ENCODE assay signal across 16 mouse cellular contexts in genomic region chr12:105109406-105109805, GRCm38 (mm10). TPM values are rescaled to one million over a fixed set of nuclear protein-coding genes. Genes with fewer than 3 reads are reported as not detected.
DNase-seq lines count a peak whose midpoint lies in the region; ATAC-seq lines count a peak whose summit lies in the region.
"Had no signal": no experiment of that assay in that cellular context is flagged by ENCODE, and none has a peak within 500 bp of the region (broad histone marks: within the 10 kb centered on the region; RNA-seq: fewer than 3 reads in every experiment).

No protein-coding gene starts in this region.

- H3K4me1 ChIP-seq in heart, embryonic 12.5 days (replicated peaks) = peaks cover 18% of the 10 kb centered on the region
- peaks cover 25% of the 10 kb centered on the region for H3K4me1 ChIP-seq in neural tube, embryonic 13.5 days (replicated peaks)
- H3K4me1 ChIP-seq in midbrain, embryonic 11.5 days (ENCODE audit: control insufficient read depth, insufficient read depth, low read length) = no peaks in the 10 kb centered on the region

- no peak for DNase-seq in heart, adult 9 months (ENCODE audit: low spot score in 2 of 2)
- no peak for DNase-seq in neural tube, embryonic 10.5 days (ENCODE audit: extremely low spot score, low spot score)
- peak; percentile 22 to 34 for DNase-seq in layer of hippocampus, adult 8-10 months (ENCODE audit: low spot score in 2 of 2)
- peak; percentile 77 for DNase-seq in testis, postnatal 10 days (ENCODE audit: low spot score)
- no peak for DNase-seq in midbrain, embryonic 11.5 days (ENCODE audit: low spot score, missing footprints)
- DNase-seq: kidney, adult 2 months had no signal

- H3K27me3 ChIP-seq in heart, embryonic 12.5 days (replicated peaks) = no peaks in the 10 kb centered on the region
- H3K27me3 ChIP-seq in neural tube, embryonic 13.5 days = 0 out of 2 replicates have a peak, but pooled peaks cover 5% of the 10 kb centered on the region
- no peaks in the 10 kb centered on the region for H3K27me3 ChIP-seq in midbrain, embryonic 11.5 days (ENCODE audit: control insufficient read depth, insufficient read depth, low read length)
- H3K27me3 ChIP-seq: midbrain, embryonic 15.5 days had no signal

- H3K4me3 ChIP-seq in heart, embryonic 12.5 days = no peak overlapping the region
- no peak overlapping the region for H3K4me3 ChIP-seq in neural tube, embryonic 13.5 days
- no peak overlapping the region for H3K4me3 ChIP-seq in midbrain, embryonic 11.5 days (ENCODE audit: low read depth, low read length)
- H3K4me3 ChIP-seq: erythroblast, embryonic 14.5 days; midbrain, embryonic 15.5 days had no signal

- no peak for ATAC-seq in heart, embryonic 12.5 days (ENCODE audit: insufficient number of reproducible peaks, low FRiP score)
- ATAC-seq in neural tube, embryonic 13.5 days (ENCODE audit: low read depth) = no peak
- ATAC-seq in midbrain, embryonic 11.5 days (ENCODE audit: low FRiP score) = no peak
- ATAC-seq: lung, postnatal 0 days; midbrain, embryonic 15.5 days had no signal

- H3K27ac ChIP-seq in heart, embryonic 12.5 days (ENCODE audit: poor library complexity, severe bottlenecking) = peak overlapping the region; percentile 2; the same call in 1 of the 2 replicates
- H3K27ac ChIP-seq in neural tube, embryonic 13.5 days (replicated peaks) = no peak overlapping the region
- no peak overlapping the region for H3K27ac ChIP-seq in midbrain, embryonic 11.5 days (ENCODE audit: low read depth, low read length)
- H3K27ac ChIP-seq: midbrain, embryonic 15.5 days had no signal

- H3K9ac ChIP-seq in heart, embryonic 12.5 days = no peak overlapping the region
- H3K9ac ChIP-seq in neural tube, embryonic 13.5 days = 0 out of 2 replicates have a peak overlapping the region, but pooled peaks have one; percentile 8
- H3K9ac ChIP-seq in midbrain, embryonic 11.5 days (ENCODE audit: low read length) = no peak overlapping the region
- H3K9ac ChIP-seq: midbrain, embryonic 15.5 days had no signal

- H3K36me3 ChIP-seq in heart, embryonic 12.5 days = no peaks in the 10 kb centered on the region
- no peaks in the 10 kb centered on the region for H3K36me3 ChIP-seq in neural tube, embryonic 13.5 days
- no peaks in the 10 kb centered on the region for H3K36me3 ChIP-seq in midbrain, embryonic 11.5 days (ENCODE audit: control insufficient read depth, insufficient read depth, low read length)
- H3K36me3 ChIP-seq: midbrain, embryonic 15.5 days had no signal

- no peaks in the 10 kb centered on the region for H3K9me3 ChIP-seq in heart, embryonic 12.5 days (replicated peaks)
- H3K9me3 ChIP-seq in neural tube, embryonic 13.5 days = no peaks in the 10 kb centered on the region
- H3K9me3 ChIP-seq in midbrain, embryonic 11.5 days (ENCODE audit: control insufficient read depth, low read length) = no peaks in the 10 kb centered on the region
- H3K9me3 ChIP-seq: midbrain, embryonic 15.5 days had no signal

- WGBS in heart, embryonic 12.5 days = 28% methylated on average over 3 of the region's 3 CpGs
- 70% methylated on average over 3 of the region's 3 CpGs for WGBS in neural tube, embryonic 13.5 days
- WGBS in midbrain, embryonic 11.5 days = 80% methylated on average over 3 of the region's 3 CpGs

- no peak overlapping the region for H3K4me2 ChIP-seq in heart, embryonic 12.5 days
- H3K4me2 ChIP-seq in neural tube, embryonic 13.5 days = no peak overlapping the region
- no peak overlapping the region for H3K4me2 ChIP-seq in midbrain, embryonic 11.5 days
- H3K4me2 ChIP-seq: midbrain, embryonic 15.5 days had no signal

RNA-seq across cellular contexts. Expression of gene Tcl1b2, which starts 36.4 kb away (rescaled TPM):
- not detected in 2 replicates for polyA plus RNA-seq in heart, embryonic 12.5 days (2016; fragmentation: Nextera tagmentation; extraction: Ambion mirVana)
- polyA plus RNA-seq in neural tube, embryonic 13.5 days (2015; fragmentation: Nextera tagmentation; extraction: Ambion mirVana) = not detected in 2 replicates
- not detected for total RNA-seq in layer of hippocampus, adult 8-10 months (2022)
- polyA plus RNA-seq in midbrain, embryonic 11.5 days (2014; fragmentation: Nextera tagmentation; extraction: Ambion mirVana) = not detected in 2 replicates
- total RNA-seq: adrenal gland, postnatal 4 days; CH12.LX; gastrocnemius, postnatal 4 days had no signal
- polyA plus RNA-seq: erythroblast, embryonic 14.5 days; kidney, adult 2 months; lung, postnatal 0 days; midbrain, embryonic 15.5 days; stomach, embryonic 14.5 days had no signal

RNA-seq across cellular contexts. Expression of gene Tcl1b1, which starts 50.1 kb away (rescaled TPM):
- polyA plus RNA-seq in heart, embryonic 12.5 days (2016; fragmentation: Nextera tagmentation; extraction: Ambion mirVana) = not detected in 2 replicates
- not detected in 2 replicates for polyA plus RNA-seq in neural tube, embryonic 13.5 days (2015; fragmentation: Nextera tagmentation; extraction: Ambion mirVana)
- total RNA-seq in layer of hippocampus, adult 8-10 months (2022) = not detected
- polyA plus RNA-seq in midbrain, embryonic 11.5 days (2014; fragmentation: Nextera tagmentation; extraction: Ambion mirVana) = not detected in 2 replicates
- total RNA-seq: adrenal gland, postnatal 4 days; CH12.LX; gastrocnemius, postnatal 4 days had no signal
- polyA plus RNA-seq: erythroblast, embryonic 14.5 days; kidney, adult 2 months; limb, embryonic 14.5 days; lung, postnatal 0 days; midbrain, embryonic 15.5 days; stomach, embryonic 14.5 days had no signal

Comparison
In these comparisons a context has a peak if more than half of its experiments do, and no peak if none do; other contexts are left out.
1. DNase-seq: peak in layer of hippocampus, adult 8-10 months (2 of 2) and testis, postnatal 10 days (single experiment); none in heart, adult 9 months (0 of 2), neural tube, embryonic 10.5 days (single experiment) and midbrain, embryonic 11.5 days (single experiment).